Mouse (Mus musculus) lung, adult 2 months (tissue): Measurements from ENCODE around the gene Wdr1.

Experiments
- CTCF ChIP-seq: fragments of 200-500 bp; IDR thresholded peaks from 2 replicates; pipeline ENCODE4 v1.5.1; 2011; ENCODE audit warnings: mild to moderate bottlenecking, low read length, control low read depth; ENCODE audit not compliant: insufficient read depth
- POLR2A ChIP-seq: fragments of 200-500 bp; IDR thresholded peaks from 2 replicates; pipeline ENCODE4 v1.6.1; 2011; ENCODE audit warnings: low read depth, mild to moderate bottlenecking, control low read depth, low read length, borderline replicate concordance; ENCODE audit errors: extremely low read depth

GRCm38 (mm10) chr5:38477731-38478445, 85.1 kb downstream of the Wdr1 start:
- TF ChIP-seq CTCF (no peak), POLR2A (no peak)
